Mouse (Mus musculus): ENCODE data around the gene Pak6.
A peak's percentile ranks its signal among the peaks of the same experiment; 100 is the strongest.

Gene Pak6

DNA sequence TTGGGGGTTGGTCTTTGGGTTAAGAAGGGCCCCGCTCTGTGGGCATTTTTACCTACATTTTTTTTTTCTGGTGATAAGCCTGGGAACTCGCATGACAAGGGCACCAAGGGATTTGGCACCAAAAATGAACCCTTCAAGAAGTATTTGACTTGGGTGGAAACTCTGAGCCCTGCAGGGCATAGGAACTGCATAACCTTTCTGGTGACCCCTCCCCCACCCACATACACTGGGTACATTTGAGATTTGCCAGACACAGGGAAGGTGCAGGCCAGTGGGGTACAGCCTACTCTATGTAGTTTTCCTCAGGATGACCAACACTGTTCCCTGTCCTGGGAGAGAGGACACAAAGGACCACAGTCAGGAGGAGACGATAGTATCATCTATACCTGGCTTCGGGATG is 2.5 kb downstream of the Pak6 start:
- no peak for DNase-seq

DNA sequence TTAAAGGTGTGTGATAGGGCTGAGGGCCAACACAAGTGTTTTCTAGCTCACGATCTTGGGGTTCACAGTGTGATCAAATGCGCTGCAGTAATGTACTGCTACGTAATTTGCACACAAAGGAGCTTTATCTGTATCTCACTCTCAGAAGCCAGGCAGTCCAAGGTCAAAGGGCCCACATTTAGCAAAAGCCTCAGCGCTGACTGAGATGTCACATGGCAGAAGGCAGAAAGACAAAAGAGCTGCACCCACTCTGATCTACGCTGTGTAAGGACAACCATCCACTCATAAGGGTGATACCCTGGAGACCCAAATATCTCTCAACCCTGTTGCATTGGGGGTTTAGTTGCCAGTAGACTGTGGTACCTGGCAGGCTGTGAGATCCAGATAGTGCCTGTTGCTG is 4.1 kb downstream of the Pak6 start:
- DNase-seq: no peak

DNA sequence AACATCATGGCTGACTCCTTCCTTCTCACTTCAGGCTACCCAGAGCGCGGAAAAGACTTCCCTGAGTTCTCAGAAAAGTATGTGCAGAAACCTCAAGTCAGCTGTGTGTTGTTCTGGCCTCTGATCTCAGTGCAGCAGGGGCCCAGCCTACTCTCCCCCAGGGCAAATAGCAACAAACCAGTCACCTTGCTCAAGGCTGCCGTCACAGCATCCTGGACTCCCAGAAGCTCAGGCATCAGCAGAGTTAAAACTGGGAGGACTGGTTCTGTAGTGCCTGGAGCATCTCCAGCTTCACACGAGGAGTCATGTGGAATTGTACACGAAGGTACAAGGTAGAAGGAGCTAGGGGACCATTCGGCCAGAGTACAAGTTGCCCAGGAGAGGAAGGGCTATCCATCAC is 6.1 kb downstream of the Pak6 start:
- DNase-seq: peak; percentile 75 to 88

DNA sequence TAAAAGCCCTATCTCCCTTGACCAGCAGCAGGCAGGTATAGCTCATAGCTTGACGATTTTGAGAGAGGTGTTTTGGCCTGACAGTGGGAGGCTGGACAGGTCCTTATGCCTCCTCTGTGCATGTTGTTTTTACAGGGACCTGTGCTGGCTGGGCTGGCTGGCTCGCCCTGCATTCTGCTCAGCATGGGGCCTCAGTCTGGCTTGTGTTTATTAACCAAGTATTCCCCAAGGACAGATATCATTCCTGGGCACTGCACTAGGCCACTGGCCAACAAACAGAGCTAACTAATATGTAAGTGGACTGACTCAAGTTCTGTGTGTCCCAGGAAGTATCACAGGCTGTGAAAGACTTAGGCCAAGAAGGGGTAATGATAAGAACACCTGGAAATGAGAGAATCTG is 6.7 kb downstream of the Pak6 start:
- peak; percentile 77 to 88 for DNase-seq

GRCm38 (mm10) chr2:118671728-118672127 is 8.6 kb downstream of the Pak6 start:
- no peak for DNase-seq

DNA sequence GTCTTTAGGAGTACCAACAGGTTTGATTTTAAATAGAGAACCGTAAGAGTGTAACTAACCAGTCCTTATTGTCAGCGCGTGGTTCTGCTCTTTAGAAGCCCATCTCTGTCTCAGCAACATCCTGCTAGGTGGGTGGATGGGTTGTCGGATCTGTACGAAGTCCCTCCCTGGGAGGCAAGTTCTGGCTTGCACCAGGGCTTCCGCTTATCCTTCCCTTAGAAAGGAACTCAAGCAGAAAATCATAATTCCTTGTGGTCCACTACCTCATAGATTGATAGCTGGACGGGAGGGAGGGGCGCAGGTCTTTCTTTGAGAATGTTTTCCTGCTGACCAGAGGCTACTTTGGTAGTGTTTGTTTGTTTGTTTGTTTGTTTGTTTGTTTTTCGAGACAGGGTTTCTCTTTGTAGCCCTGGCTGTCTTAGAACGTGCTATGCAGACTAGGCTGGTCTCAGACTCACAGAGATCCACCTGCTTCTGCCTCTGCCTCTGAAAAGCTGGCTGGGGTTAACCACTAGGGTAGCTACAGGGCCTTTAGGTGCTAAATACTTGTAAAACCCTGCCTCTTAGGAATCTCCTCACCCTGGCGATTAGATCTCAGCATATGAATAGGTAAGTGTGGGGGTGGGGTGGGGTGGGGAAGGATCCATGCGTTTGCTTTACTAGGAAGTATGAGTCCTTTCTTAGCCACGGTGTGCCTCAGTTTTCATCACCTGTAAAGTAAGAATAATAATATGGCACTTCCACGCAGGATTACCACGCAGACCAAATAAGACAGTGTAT is 10.8 kb downstream of the Pak6 start:
- DNase-seq: no peak

DNA sequence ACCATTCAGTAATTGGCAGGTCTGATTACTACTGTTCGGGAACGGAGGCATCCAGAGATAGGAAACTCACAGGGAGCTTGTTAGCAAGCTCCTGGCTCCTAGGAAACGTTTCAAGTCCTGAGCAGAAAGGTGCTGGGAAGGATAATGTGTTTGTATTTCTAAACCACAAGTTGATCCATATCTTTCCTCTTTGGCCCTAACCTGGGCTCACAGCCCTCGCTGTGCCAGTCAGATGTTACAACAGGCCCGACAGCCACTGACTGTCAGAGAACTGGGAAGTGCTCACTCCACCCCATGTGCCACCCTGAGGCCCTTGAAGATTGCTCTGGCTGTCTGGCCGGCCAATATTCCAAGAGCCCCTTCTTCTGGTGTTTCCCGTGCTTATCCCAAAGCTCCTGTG is 11.4 kb downstream of the Pak6 start:
- no peak for DNase-seq

DNA sequence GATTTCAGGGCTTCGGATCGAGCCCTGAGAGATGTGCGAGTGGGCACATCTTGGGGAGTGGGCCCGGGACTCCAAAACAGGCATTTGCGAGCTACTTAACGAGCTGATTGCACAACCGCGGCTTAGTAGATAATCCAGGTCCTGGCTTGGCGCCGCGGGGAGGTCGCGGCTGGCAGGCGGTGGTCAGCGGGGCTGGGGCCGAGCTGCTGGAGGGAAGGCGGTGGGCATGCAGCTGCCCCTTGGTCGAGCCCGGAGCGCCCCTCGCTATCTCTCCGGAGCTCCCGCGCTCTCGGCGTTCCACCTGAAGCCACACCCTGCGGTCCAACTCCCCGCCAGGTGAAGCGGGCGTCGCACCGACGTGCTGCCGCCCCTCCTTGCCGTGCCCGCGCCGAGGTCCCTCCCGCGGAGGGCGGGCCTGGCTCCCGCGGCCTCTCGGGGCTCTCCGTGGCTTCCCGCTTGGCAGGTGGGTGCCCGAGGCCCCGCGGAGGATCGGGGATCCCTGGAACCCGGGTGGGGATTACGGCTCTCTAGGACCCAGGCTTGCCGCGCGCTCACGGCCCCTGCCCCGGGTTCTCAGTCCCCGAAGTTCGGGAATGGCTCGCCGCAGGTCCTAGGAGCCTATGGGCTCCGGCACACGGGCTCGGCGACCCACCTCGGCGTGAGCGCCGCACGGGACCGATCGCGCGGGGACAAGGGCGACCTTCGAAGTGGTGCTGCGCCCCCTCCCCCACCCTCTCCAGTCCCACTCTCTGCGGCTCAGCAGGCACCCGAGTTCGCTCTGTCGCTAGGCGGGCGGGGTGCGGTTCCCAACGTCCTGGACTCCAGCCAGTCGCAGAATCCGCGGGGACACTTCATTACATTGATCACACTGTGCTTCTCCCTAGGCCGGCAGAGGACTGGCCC is 14.0 kb downstream of the Pak6 start:
- DNase-seq: no peak

GRCm38 (mm10) chr2:118677817-118678216 is 14.7 kb downstream of the Pak6 start:
- no peak for DNase-seq

DNA sequence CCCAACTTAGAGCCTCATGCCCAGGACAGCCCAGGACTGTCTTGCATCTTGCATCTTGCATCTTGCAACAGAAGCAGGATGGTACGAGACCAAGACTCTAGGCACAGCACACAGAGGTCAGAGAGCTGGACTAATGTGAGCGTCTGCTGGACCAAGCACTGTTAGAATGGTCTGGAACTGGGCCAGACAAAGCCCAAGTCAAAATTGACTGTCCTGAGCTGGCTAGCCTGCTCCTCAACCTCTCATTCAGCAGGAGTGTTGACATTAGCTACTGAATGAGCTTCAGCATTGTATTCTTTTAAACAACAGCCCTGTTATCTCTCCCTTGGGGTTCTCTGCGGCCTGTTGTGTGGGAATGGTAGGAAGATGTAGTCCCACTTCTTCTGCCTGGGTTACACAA is 16.5 kb downstream of the Pak6 start:
- no peak for DNase-seq

DNA sequence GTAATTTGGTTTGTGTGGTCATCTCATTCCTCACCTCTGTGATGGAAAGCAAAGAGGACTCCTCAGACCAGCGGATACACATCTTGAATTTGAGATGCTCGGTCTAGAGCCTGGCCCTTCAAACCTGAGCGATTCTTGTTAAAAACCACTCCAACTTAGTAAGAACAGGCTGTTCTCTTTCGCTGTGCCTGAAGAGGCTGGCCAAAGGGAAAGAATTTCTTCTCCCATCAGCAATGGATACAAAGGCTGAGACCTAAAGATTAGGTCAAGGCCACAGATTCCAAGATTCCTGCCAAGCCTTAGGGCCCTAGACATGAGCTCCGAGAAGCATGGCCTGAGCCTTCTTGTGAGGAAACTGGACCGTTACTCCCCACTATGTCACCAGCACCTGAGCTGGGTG is 17.8 kb downstream of the Pak6 start:
- DNase-seq: no peak

- DNase-seq: peak in 1 of 2 experiments; percentile 71
These were observed 19.6 kb downstream of the Pak6 start for GRCm38 (mm10) chr2:118682544-118683260.

DNA sequence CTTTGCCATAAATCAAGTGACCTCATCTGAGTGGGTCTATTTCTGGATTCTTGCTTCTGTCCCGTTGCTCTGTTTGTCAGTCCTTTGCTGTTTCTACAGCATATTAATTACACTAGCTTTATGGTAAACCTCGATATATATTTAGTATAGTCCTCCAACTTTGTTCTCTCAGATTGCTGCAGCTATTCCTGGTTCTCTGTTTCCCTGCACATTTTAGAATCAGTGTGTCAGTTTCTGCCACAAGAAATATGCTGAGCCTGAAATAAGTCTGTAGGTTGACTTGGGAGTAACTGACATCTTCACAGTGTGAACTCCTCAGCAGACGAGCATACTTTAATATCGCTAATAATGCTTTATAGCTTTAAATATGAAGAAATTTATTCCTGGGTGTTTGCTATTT is 22.0 kb downstream of the Pak6 start:
- DNase-seq: no peak

- no peak for DNase-seq
These were observed 23.6 kb downstream of the Pak6 start for GRCm38 (mm10) chr2:118686693-118687092.

GRCm38 (mm10) chr2:118687791-118688190 is 24.7 kb downstream of the Pak6 start:
- peak; percentile 52 to 70 for DNase-seq

- DNase-seq: peak; percentile 52 to 56
These were observed 26.8 kb downstream of the Pak6 start for GRCm38 (mm10) chr2:118689875-118690274.

- peak; percentile 80 to 87 for DNase-seq
These were observed 30.4 kb downstream of the Pak6 start for GRCm38 (mm10) chr2:118693370-118693966.

DNA sequence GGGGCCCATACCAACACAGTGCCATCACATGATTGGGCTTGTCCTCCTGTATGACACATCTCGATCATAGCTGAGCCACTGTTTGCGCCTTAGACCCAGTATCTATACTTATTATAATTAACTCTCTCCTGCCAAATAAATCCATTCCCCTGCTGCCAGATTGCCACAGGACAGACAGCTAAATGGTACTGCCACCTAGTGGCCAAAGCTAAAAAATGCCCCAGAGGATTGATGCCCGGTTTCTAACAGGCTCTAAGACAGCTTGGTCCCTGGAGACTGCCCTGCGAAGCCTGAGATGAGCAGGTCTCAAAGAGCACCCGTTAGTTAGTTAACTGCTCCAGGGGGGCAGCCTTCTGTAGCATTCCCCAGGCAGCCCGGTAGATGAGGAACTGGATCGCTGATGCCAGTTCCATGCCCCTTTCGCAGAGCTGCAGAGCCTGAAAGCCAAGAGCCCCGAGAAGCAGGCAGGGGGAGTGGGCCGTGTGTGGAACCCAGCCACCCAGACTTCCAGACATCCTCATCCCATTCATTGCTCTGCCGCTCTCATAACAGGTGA is 32.7 kb downstream of the Pak6 start:
- DNase-seq: peak in 1 of 2 experiments; percentile 56

GRCm38 (mm10) chr2:118696451-118697308 is 33.6 kb downstream of the Pak6 start:
- DNase-seq: peak in 1 of 2 experiments; percentile 34

GRCm38 (mm10) chr2:118697311-118697877 is 34.3 kb downstream of the Pak6 start:
- DNase-seq: no peak

DNA sequence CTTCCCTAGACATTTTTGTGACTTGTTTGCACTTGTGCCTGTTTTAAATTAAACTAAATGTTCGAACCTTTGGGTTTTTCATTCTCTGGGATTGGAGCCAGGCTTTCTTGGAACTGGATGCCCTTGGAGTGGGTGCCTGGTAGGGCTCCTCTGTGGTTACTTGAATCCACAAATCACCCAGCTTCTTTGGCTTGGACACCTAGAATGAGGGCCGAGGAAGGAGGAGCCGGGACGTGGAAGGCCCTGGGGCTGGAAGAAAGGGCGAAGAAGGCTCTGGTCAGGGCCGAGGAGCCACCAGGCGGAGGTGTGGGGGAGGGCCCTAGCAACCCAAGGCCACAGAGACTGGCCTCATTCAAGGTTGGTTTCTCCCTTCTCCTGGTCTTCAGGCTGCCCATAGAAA is 34.9 kb downstream of the Pak6 start:
- peak; percentile 59 to 65 for DNase-seq
